Mouse (Mus musculus) kidney, adult 2 months (tissue): ENCODE results near the gene Adcy2. TPM values are rescaled to one million over a fixed set of nuclear protein-coding genes. Genes with fewer than 3 reads are reported as not detected.

Experiments
- DNase-seq: peaks from one replicate; pipeline ENCODE4 v3.0.0; 2021
- H3K27ac ChIP-seq: fragments of 200-500 bp; 2 replicates; pipeline ENCODE4 v1.5.1; 2012; ENCODE audit warnings: low read depth, low read length, control low read depth, inconsistent platforms; ENCODE audit not compliant: insufficient read depth
- H3K27me3 ChIP-seq: fragments of 200-500 bp; replicated peaks from 2 replicates; pipeline ENCODE4 v1.6.1; 2012; ENCODE audit warnings: mild to moderate bottlenecking, moderate library complexity, low read length, inconsistent platforms; ENCODE audit not compliant: control insufficient read depth, insufficient read depth
- H3K36me3 ChIP-seq: fragments of 200-500 bp; 2 replicates; pipeline ENCODE4 v1.6.1; 2012; ENCODE audit warnings: mild to moderate bottlenecking, moderate library complexity, low read length, inconsistent platforms; ENCODE audit not compliant: control insufficient read depth, insufficient read depth
- H3K4me1 ChIP-seq: fragments of 200-500 bp; 2 replicates; pipeline ENCODE4 v1.6.1; 2011; ENCODE audit warnings: low read length; ENCODE audit not compliant: control insufficient read depth, insufficient read depth
- H3K4me3 ChIP-seq: fragments of 200-500 bp; 2 replicates; pipeline ENCODE4 v1.5.1; 2011; ENCODE audit warnings: mild to moderate bottlenecking, low read depth, low read length, control low read depth; ENCODE audit not compliant: insufficient read depth
- CTCF ChIP-seq: fragments of 200-500 bp; conservative IDR thresholded peaks from 2 replicates; pipeline ENCODE4 v1.5.1; 2011; ENCODE audit warnings: low read depth, mild to moderate bottlenecking, control low read depth, low read length, moderate library complexity, mixed read lengths; ENCODE audit not compliant: insufficient read depth, insufficient read length
- POLR2A ChIP-seq: fragments of 200-500 bp; IDR thresholded peaks from one replicate; pipeline ENCODE4 v1.6.1; 2011; ENCODE audit warnings: low read depth, low read length, control low read depth
- WGBS: fragments of 180-500 bp; shearing (Covaris S2); methylation state at CpG from one replicate; pipeline ENCODE4 v1.1.7; 2018; 5-methylcytosine and 5-hydroxymethylcytosine counted together
- polyA plus RNA-seq: library from polyadenylated mRNA; depleted of rRNA; stranded (reverse); fragments of >200 nt; gene quantifications from 2 replicates; pipeline ENCODE4 v1.2.3, GENCODE M21; 2012

Adcy2 gene
- polyA plus RNA-seq, 1 experiment = 0.83 TPM

DNA sequence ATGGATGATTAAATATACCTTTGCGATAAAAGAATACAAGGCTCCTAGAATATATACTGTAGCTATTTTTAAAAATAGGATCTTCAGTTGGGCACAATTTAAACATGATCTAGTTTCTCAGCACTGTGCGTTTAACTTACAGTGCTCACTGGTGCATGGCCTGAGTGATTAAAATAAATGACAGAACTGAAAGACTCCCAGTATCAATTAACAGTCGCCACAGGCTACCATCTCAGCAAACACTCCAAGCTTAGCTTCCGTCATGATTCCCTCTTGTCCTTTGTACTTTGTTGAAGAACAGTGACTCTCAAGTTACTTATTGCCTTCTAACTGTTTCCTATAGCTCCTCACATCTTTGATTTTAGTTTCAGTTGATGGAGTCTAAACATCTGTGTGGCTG is 170.9 kb downstream of the Adcy2 start:
- Histone ChIP-seq H3K27me3 (no peaks in the 10 kb centered on the region), H3K4me3 (no peak overlapping the region), H3K27ac (no peak overlapping the region), H3K36me3 (no peaks in the 10 kb centered on the region), H3K4me1 (no peaks in the 10 kb centered on the region)
- WGBS = 37% methylated on average over 4 of the region's 4 CpGs
- TF ChIP-seq POLR2A (no peak), CTCF (no peak)
- no peak for DNase-seq

DNA sequence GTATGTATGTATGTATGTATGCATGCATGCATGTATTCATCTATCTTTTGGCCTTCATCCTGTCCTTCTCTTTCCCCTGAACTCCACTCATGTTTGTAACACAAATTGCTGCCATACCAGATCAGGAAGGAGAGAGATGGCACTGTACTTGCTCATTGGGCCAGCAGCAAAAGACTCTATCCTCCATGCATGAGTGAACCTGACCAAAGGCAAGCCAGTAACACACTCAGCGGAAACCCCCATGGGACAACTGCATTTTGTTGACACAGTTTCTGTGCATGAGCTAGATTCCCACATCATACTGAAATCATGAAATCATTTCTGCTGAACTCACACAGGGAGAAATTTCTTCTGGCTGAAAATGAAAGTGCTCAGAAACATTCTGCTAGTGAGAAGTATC is 172.9 kb downstream of the Adcy2 start:
- no peak for DNase-seq
- Histone ChIP-seq H3K4me1 (no peaks in the 10 kb centered on the region), H3K27ac (no peak overlapping the region), H3K36me3 (no peaks in the 10 kb centered on the region), H3K27me3 (no peaks in the 10 kb centered on the region), H3K4me3 (no peak overlapping the region)
- 81% methylated on average over 1 of the region's 1 CpGs for WGBS
- TF ChIP-seq CTCF = no peak
- TF ChIP-seq POLR2A = no peak

DNA sequence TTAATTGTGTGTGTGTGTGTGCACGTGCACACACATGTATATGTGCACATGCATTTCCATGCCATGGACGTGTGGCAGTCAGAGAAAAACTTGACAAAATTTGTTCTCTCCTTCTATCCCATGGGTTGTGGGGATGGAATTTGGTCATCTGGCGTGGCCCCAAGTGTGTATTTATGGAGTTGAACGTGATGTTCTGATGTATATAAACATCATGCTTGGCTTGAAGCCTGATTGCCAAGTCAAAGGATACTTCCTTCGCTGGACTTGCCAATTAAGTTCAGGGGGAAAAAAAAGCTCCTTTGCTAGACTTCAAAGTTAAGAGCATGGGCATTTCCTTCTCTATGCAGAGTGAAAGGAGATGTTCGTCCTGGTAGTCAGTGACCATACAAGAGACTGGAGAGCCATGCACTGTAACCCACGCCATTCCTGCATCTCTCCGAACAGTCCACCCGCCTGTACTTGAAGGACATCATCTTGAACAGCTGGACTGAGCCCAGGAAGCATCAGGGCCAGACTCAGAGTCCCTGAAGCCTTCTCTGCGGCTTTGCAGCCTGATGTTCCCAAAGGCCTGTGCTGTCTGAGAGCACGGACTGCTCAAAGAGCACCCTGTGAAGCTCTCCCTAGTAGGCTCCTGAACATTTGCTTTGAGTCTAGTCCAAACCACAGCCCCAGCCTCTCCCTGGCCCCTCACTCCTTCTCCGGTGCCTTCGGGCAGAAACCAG is 178.3 kb downstream of the Adcy2 start:
- Histone ChIP-seq H3K27me3 (no peaks in the 10 kb centered on the region), H3K27ac (no peak overlapping the region), H3K36me3 (no peaks in the 10 kb centered on the region), H3K4me3 (no peak overlapping the region), H3K4me1 (no peaks in the 10 kb centered on the region)
- 70% methylated on average over 13 of the region's 13 CpGs for WGBS
- DNase-seq = no peak
- TF ChIP-seq CTCF (no peak), POLR2A (no peak)

DNA sequence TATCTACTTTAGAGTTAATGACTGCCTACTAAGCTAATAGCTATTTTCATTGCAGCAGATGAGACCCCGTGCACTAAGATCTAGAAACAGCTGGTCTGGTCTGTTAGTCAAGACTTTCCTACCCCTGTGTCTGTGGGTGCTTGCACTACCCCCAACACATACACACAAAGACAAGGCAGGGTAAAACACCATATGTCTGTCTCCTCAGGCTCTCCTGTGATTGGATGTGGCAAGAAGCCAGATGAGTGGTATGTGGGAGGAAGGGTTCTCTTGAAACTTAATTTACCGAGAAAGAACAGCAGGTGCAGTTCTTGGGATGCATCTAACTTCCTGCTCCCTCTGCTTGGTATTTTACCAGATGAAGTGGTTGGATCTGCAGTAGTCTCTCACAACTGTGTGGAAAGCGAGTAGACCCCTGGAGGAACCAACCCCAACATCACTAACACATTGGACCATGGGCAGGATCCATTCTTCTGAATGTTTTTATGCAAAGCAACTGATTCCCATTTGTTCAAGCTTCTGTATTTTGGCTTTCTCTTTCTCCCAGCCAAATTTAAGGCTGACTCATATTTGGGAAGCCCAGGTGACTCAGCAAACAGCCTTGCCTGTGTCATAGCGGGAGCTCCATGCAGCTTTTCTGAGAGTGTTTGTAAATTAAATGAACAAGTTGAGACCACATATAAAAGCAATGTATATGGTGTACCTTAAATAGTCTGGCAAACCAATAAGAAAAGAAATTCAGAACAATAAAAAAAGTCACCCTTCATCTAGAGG is 183.4 kb downstream of the Adcy2 start:
- no peaks in the 10 kb centered on the region for H3K27me3 ChIP-seq
- 55% methylated on average over 4 of the region's 4 CpGs for WGBS
- no peak overlapping the region for H3K27ac ChIP-seq
- H3K4me3 ChIP-seq = no peak overlapping the region
- H3K36me3 ChIP-seq = no peaks in the 10 kb centered on the region
- H3K4me1 ChIP-seq = no peaks in the 10 kb centered on the region
- no peak for TF ChIP-seq CTCF
- no peak for TF ChIP-seq POLR2A
- DNase-seq = no peak

DNA sequence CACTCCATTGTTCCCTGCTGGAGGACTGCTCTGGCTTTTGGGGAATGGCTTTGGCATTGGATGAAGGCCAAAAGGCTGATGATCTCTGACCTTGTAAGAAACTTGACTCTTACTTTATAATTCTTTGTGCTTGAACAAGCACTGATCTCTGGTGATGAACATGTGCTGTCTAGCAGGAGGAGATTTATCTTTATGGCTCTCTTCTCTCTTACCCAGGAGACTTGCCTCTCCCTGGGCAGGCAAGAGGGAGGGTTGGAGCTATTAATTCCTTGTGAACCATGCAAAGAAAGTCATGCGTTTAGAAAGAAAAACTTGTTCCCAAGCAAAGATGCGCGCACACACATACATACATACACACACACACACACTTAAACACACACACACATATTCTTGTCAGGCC is 188.2 kb downstream of the Adcy2 start:
- 52% methylated on average over 3 of the region's 3 CpGs for WGBS
- Histone ChIP-seq H3K4me1 (no peaks in the 10 kb centered on the region), H3K4me3 (no peak overlapping the region), H3K36me3 (no peaks in the 10 kb centered on the region), H3K27me3 (no peaks in the 10 kb centered on the region), H3K27ac (no peak overlapping the region)
- no peak for DNase-seq
- TF ChIP-seq POLR2A (no peak), CTCF (no peak)

DNA sequence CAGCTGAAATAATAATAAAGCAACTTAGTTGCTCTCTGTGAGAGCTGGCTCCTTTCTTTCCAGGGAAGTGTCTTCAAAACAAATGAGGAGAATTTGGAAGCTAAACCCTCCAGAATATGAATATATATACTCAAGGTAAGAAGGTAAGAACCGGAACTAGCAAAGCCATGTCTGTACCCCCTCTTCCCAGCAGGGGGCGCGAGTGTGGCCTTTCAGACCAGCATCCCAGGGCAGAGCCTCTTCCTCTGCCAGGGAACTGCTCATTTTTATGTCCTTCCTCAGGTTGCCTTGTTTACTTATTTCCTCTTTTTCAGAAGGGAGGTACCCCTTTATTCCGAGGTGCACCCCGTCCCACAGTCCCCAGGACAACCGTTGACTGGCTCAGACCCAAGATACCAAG is 199.6 kb downstream of the Adcy2 start:
- H3K36me3 ChIP-seq = no peaks in the 10 kb centered on the region
- no peak overlapping the region for H3K27ac ChIP-seq
- H3K27me3 ChIP-seq = no peaks in the 10 kb centered on the region
- H3K4me3 ChIP-seq = no peak overlapping the region
- no peaks in the 10 kb centered on the region for H3K4me1 ChIP-seq
- TF ChIP-seq CTCF (peak; percentile 37; the same call in 1 of the 2 replicates), POLR2A (no peak)
- DNase-seq = no peak
- 63% methylated on average over 6 of the region's 6 CpGs for WGBS

DNA sequence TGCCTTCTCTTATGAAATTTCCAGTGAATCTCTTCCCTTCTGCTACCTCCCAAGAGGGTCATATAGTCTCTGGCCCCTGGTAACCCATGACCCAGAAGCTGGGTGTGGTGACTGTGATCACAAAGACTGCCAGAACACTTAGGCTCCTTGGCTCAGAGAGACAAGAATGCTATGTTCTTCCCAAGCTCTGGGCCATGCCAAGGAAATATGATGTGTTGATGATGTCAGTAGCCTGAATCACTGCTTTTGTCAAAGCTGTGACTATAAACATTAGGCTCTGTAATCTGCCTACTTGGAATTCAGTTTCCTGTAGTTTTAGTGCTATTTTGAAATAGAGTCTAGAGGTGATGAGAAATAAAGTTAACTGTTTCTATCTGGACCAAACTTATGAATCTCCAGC is 206.1 kb downstream of the Adcy2 start:
- Histone ChIP-seq H3K27me3 (no peaks in the 10 kb centered on the region), H3K36me3 (no peaks in the 10 kb centered on the region), H3K4me1 (no peaks in the 10 kb centered on the region), H3K4me3 (no peak overlapping the region), H3K27ac (no peak overlapping the region)
- DNase-seq = no peak
- no peak for TF ChIP-seq POLR2A
- no peak for TF ChIP-seq CTCF
